Mouse (Mus musculus) forebrain, postnatal 0 days (tissue): ENCODE measurements around the gene Gm10961. TPM values are rescaled to one million over a fixed set of nuclear protein-coding genes. Genes with fewer than 3 reads are reported as not detected.

ENCODE experiments used
- ATAC-seq: fragments of 200-750 bp; cut with Nextera tagmentation; 2 replicates; pipeline ENCODE4 v1.8.0; 2017; ENCODE audit warnings: mild to moderate bottlenecking, moderate library complexity
- DNase-seq: peaks from one replicate; pipeline ENCODE4 v3.0.0-alpha.2; 2015
- H3K27ac ChIP-seq: fragments of 300-500 bp; sonication (generic); 2 replicates; pipeline ENCODE4 v1.5.1; 2014; ENCODE audit warnings: low read depth, mild to moderate bottlenecking, antibody characterized with exemption, low read length, moderate library complexity, mixed read lengths
- H3K27me3 ChIP-seq: fragments of 300-500 bp; sonication (generic); 2 replicates; pipeline ENCODE4 v1.6.1; 2014; ENCODE audit warnings: mild to moderate bottlenecking, low read length, mixed read lengths; ENCODE audit not compliant: insufficient read depth
- H3K36me3 ChIP-seq: fragments of 300-500 bp; sonication (generic); 2 replicates; pipeline ENCODE4 v1.6.1; 2014; ENCODE audit warnings: mild to moderate bottlenecking, moderate library complexity; ENCODE audit not compliant: insufficient read depth
- H3K4me1 ChIP-seq: fragments of 300-500 bp; sonication (generic); 2 replicates; pipeline ENCODE4 v1.6.1; 2014; ENCODE audit warnings: antibody characterized with exemption; ENCODE audit not compliant: insufficient read depth
- H3K4me2 ChIP-seq: fragments of 300-500 bp; sonication (generic); 2 replicates; pipeline ENCODE4 v1.6.1; 2014; ENCODE audit warnings: low read depth, mild to moderate bottlenecking, moderate library complexity
- H3K4me3 ChIP-seq: fragments of 300-500 bp; sonication (generic); 2 replicates; pipeline ENCODE4 v1.5.1; 2014; ENCODE audit warnings: low read depth, low read length, mixed read lengths
- H3K9ac ChIP-seq: fragments of 300-500 bp; sonication (generic); 2 replicates; pipeline ENCODE4 v1.6.1; 2014; ENCODE audit warnings: mild to moderate bottlenecking
- H3K9me3 ChIP-seq: fragments of 300-500 bp; sonication (generic); 2 replicates; pipeline ENCODE4 v1.6.1; 2016; ENCODE audit warnings: low read length
- CTCF ChIP-seq: sonication (generic); IDR thresholded peaks from 2 replicates; pipeline ENCODE4 v1.5.1; 2016; ENCODE audit warnings: antibody characterized with exemption, control low read depth, low read depth
- WGBS: fragments of 180-500 bp; shearing (Covaris S2); extraction: QIAGEN DNeasy Blood & Tissue Kit; methylation state at CpG from one replicate; pipeline ENCODE4 v1.1.7; 2014; 5-methylcytosine and 5-hydroxymethylcytosine counted together
- polyA plus RNA-seq: library from polyadenylated mRNA; unstranded; fragments of >200 nt; fragmentation: Nextera tagmentation; extraction: Ambion mirVana; gene quantifications from 2 replicates; pipeline ENCODE4 v1.2.1, GENCODE M21; 2015
- total RNA-seq: library from RNA; depleted of rRNA; stranded (reverse); fragments of >200 nt; gene quantifications from 2 replicates; pipeline ENCODE4 v1.2.3, GENCODE M21; 2014

Gene Gm10961
- total and polyA plus RNA-seq, 2 experiments from 2014 or later = not detected

- Histone ChIP-seq H3K9me3 (no peaks in the 10 kb centered on the region), H3K4me2 (no peak overlapping the region), H3K4me3 (no peak overlapping the region), H3K36me3 (no peaks in the 10 kb centered on the region), H3K27me3 (peaks cover 64% of the 10 kb centered on the region), H3K9ac (no peak overlapping the region), H3K27ac (no peak overlapping the region), H3K4me1 (peaks cover 6% of the 10 kb centered on the region; the same call in 1 of the 2 replicates)
- WGBS = 7% methylated on average over 22 of the region's 22 CpGs
- ATAC-seq = no peak
- no peak for TF ChIP-seq CTCF
- DNase-seq = peak; percentile 50
These were observed 33.3 kb upstream of the Gm10961 start for GRCm38 (mm10) chr3:107597586-107598389.

GRCm38 (mm10) chr3:107600127-107600526 lies 31.0 kb upstream of the Gm10961 start:
- H3K4me3 ChIP-seq = no peak overlapping the region
- ATAC-seq (no peak), DNase-seq (no peak)
- whole genome bisulfite sequencing = 39% methylated on average over 6 of the region's 6 CpGs
- no peak overlapping the region for H3K27ac ChIP-seq
- no peaks in the 10 kb centered on the region for H3K9me3 ChIP-seq
- H3K9ac ChIP-seq = no peak overlapping the region
- no peak for TF ChIP-seq CTCF
- H3K27me3 ChIP-seq = peaks cover 42% of the 10 kb centered on the region
- no peaks in the 10 kb centered on the region for H3K36me3 ChIP-seq
- H3K4me1 ChIP-seq = peaks cover 5% of the 10 kb centered on the region; the same call in 1 of the 2 replicates
- H3K4me2 ChIP-seq = no peak overlapping the region

GRCm38 (mm10) chr3:107605304-107605703 lies 25.8 kb upstream of the Gm10961 start:
- peak; percentile 81 for TF ChIP-seq CTCF
- H3K4me3 ChIP-seq = no peak overlapping the region
- no peak overlapping the region for H3K27ac ChIP-seq
- peak; percentile 62 for ATAC-seq
- DNase-seq = peak; percentile 52
- H3K9ac ChIP-seq = no peak overlapping the region
- no peak overlapping the region for H3K4me2 ChIP-seq
- peaks cover 5% of the 10 kb centered on the region; the same call in 1 of the 2 replicates for H3K27me3 ChIP-seq
- no peaks in the 10 kb centered on the region for H3K9me3 ChIP-seq
- 4% methylated on average over 4 of the region's 4 CpGs for WGBS
- H3K36me3 ChIP-seq = peaks cover 3% of the 10 kb centered on the region; the same call in 1 of the 2 replicates
- no peaks in the 10 kb centered on the region for H3K4me1 ChIP-seq

- H3K27me3 ChIP-seq = no peaks in the 10 kb centered on the region; the same call in 1 of the 2 replicates
- H3K4me1 ChIP-seq = no peaks in the 10 kb centered on the region
- 90% methylated on average over 8 of the region's 8 CpGs for WGBS
- no peak overlapping the region for H3K4me2 ChIP-seq
- no peak for TF ChIP-seq CTCF
- DNase-seq (no peak), ATAC-seq (no peak)
- peaks cover 12% of the 10 kb centered on the region for H3K36me3 ChIP-seq
- no peak overlapping the region for H3K27ac ChIP-seq
- no peak overlapping the region for H3K4me3 ChIP-seq
- no peaks in the 10 kb centered on the region for H3K9me3 ChIP-seq
- H3K9ac ChIP-seq = no peak overlapping the region
These were observed 23.9 kb upstream of the Gm10961 start for GRCm38 (mm10) chr3:107607221-107607620.

- WGBS = 71% methylated on average over 4 of the region's 4 CpGs
- Histone ChIP-seq H3K4me2 (no peak overlapping the region), H3K9me3 (no peaks in the 10 kb centered on the region), H3K36me3 (peaks cover 27% of the 10 kb centered on the region), H3K27ac (no peak overlapping the region), H3K4me3 (no peak overlapping the region), H3K27me3 (no peaks in the 10 kb centered on the region; the same call in 1 of the 2 replicates), H3K9ac (no peak overlapping the region), H3K4me1 (no peaks in the 10 kb centered on the region)
- no peak for TF ChIP-seq CTCF
- no peak for DNase-seq
- ATAC-seq = no peak
These were observed 22.3 kb upstream of the Gm10961 start for GRCm38 (mm10) chr3:107608808-107609207.

- TF ChIP-seq CTCF = no peak
- H3K4me1 ChIP-seq = no peaks in the 10 kb centered on the region
- no peak overlapping the region for H3K27ac ChIP-seq
- no peak overlapping the region for H3K4me3 ChIP-seq
- no peak for ATAC-seq
- no peaks in the 10 kb centered on the region for H3K9me3 ChIP-seq
- peaks cover 33% of the 10 kb centered on the region for H3K36me3 ChIP-seq
- DNase-seq = no peak
- H3K9ac ChIP-seq = no peak overlapping the region
- H3K4me2 ChIP-seq = no peak overlapping the region
- 54% methylated on average over 3 of the region's 3 CpGs for WGBS
- H3K27me3 ChIP-seq = no peaks in the 10 kb centered on the region; the same call in 1 of the 2 replicates
These were observed 21.7 kb upstream of the Gm10961 start for GRCm38 (mm10) chr3:107609376-107609775.

GRCm38 (mm10) chr3:107611394-107611793 lies 19.7 kb upstream of the Gm10961 start:
- Histone ChIP-seq H3K27me3 (no peaks in the 10 kb centered on the region), H3K4me3 (no peak overlapping the region), H3K9me3 (no peaks in the 10 kb centered on the region), H3K36me3 (peaks cover 53% of the 10 kb centered on the region), H3K27ac (no peak overlapping the region), H3K4me1 (no peaks in the 10 kb centered on the region), H3K4me2 (no peak overlapping the region), H3K9ac (no peak overlapping the region)
- no peak for ATAC-seq
- 73% methylated on average over 4 of the region's 4 CpGs for WGBS
- TF ChIP-seq CTCF = no peak
- DNase-seq = no peak
